Mouse (Mus musculus): ENCODE measurements around the gene Mamstr. TPM values are rescaled to one million over a fixed set of nuclear protein-coding genes. Genes with fewer than 3 reads are reported as not detected.

Gene Mamstr
- total and polyA plus RNA-seq, 3 experiments: 3.8 to 11.3 (median 4.0) TPM

GRCm38 (mm10) chr7:45681046-45681736 is 41.4 kb downstream of the Mamstr start:
- TF ChIP-seq POLR2A (IDR thresholded peaks at IDR 0.05; ENCODE audit: insufficient read depth, low read depth, low read length) (peak; percentile 43; the same call in 1 of the 2 replicates), CTCF (IDR thresholded peaks at IDR 0.05) (no peak), EP300 (IDR thresholded peaks at IDR 0.05; ENCODE audit: insufficient read depth, low read depth, low read length) (0 out of 2 replicates have a peak, but pooled peaks have one; percentile 73)
- no peak overlapping the region for H3K4me3 ChIP-seq
- intact Hi-C loops (cut with DNase I): loop anchor here (5.0 to 10.0 kb wide), 2 partner anchors 39 to 126 kb away; partner anchors contain the start of gene Hsd17b14
- H3K27me3 ChIP-seq (ENCODE audit: control insufficient read depth, insufficient read depth, low read length): no peaks in the 10 kb centered on the region
- no peaks in the 10 kb centered on the region for H3K36me3 ChIP-seq (ENCODE audit: control insufficient read depth, insufficient read depth, low read length)
- DNase-seq: peak in 1 of 2 experiments; percentile 76
- peak overlapping the region; percentile 1; the same call in 1 of the 2 replicates for H3K9ac ChIP-seq (ENCODE audit: low read depth, low read length)
- peaks cover 19% of the 10 kb centered on the region for H3K4me1 ChIP-seq (ENCODE audit: control insufficient read depth, insufficient read depth, low read length)
- peak overlapping the region; percentile 93 for H3K27ac ChIP-seq
- WGBS: 35% methylated on average over 8 of the region's 8 CpGs
- no peaks in the 10 kb centered on the region for H3K79me2 ChIP-seq (replicated peaks; ENCODE audit: control insufficient read depth, insufficient read depth, low read length)

GRCm38 (mm10) chr7:45682144-45683126 is 42.7 kb downstream of the Mamstr start:
- WGBS: 32% methylated on average over 14 of the region's 14 CpGs
- H3K4me3 ChIP-seq: no peak overlapping the region
- H3K27me3 ChIP-seq (ENCODE audit: control insufficient read depth, insufficient read depth, low read length): no peaks in the 10 kb centered on the region
- intact Hi-C loops (cut with DNase I): loop anchor here (1.0 to 10.0 kb wide), 5 partner anchors 40 to 128 kb away; partner anchors contain the start of gene Hsd17b14
- H3K27ac ChIP-seq: peak overlapping the region; percentile 93
- H3K9ac ChIP-seq (ENCODE audit: low read depth, low read length): no peak overlapping the region
- TF ChIP-seq POLR2A (IDR thresholded peaks at IDR 0.05; ENCODE audit: insufficient read depth, low read depth, low read length) (0 out of 2 replicates have a peak, but pooled peaks have one; percentile 48), CTCF (IDR thresholded peaks at IDR 0.05) (0 out of 2 replicates have a peak, but pooled peaks have one; percentile 98), EP300 (IDR thresholded peaks at IDR 0.05; ENCODE audit: insufficient read depth, low read depth, low read length) (peak; percentile 99)
- DNase-seq: peak; percentile 86
- no peaks in the 10 kb centered on the region for H3K79me2 ChIP-seq (replicated peaks; ENCODE audit: control insufficient read depth, insufficient read depth, low read length)
- H3K4me1 ChIP-seq (ENCODE audit: control insufficient read depth, insufficient read depth, low read length): peaks cover 19% of the 10 kb centered on the region
- H3K36me3 ChIP-seq (ENCODE audit: control insufficient read depth, insufficient read depth, low read length): no peaks in the 10 kb centered on the region

- DNase-seq: no peak
- H3K79me2 ChIP-seq (replicated peaks; ENCODE audit: control insufficient read depth, insufficient read depth, low read length): no peaks in the 10 kb centered on the region
- no peak within 1 kb of the TSS for H3K4me3 ChIP-seq
- no peaks in the 10 kb centered on the region for H3K36me3 ChIP-seq (ENCODE audit: control insufficient read depth, insufficient read depth, low read length)
- no peak for TF ChIP-seq CTCF (IDR thresholded peaks at IDR 0.05)
- TF ChIP-seq POLR2A (IDR thresholded peaks at IDR 0.05; ENCODE audit: insufficient read depth, low read depth, low read length): no peak
- no peak for TF ChIP-seq EP300 (IDR thresholded peaks at IDR 0.05; ENCODE audit: insufficient read depth, low read depth, low read length)
- no peak within 1 kb of the TSS for H3K9ac ChIP-seq (ENCODE audit: low read depth, low read length)
- WGBS: 86% methylated on average over 7 of the region's 7 CpGs
- intact Hi-C loops (cut with DNase I): loop anchor here (2.0 to 10.0 kb wide), 3 partner anchors 41 to 129 kb away; partner anchors contain the start of gene Hsd17b14
- no peaks in the 10 kb centered on the region for H3K27me3 ChIP-seq (ENCODE audit: control insufficient read depth, insufficient read depth, low read length)
- peaks cover 19% of the 10 kb centered on the region for H3K4me1 ChIP-seq (ENCODE audit: control insufficient read depth, insufficient read depth, low read length)
- no peak within 1 kb of the TSS for H3K27ac ChIP-seq
These were observed 43.7 kb downstream of the Mamstr start, which contains the start of gene Ntn5 for GRCm38 (mm10) chr7:45683396-45684050. Ntn5 (plus strand) TSS chr7:45684022.

GRCm38 (mm10) chr7:45685811-45686210 is 46.0 kb downstream of the Mamstr start:
- Histone ChIP-seq H3K36me3 (ENCODE audit: control insufficient read depth, insufficient read depth, low read length) (no peaks in the 10 kb centered on the region), H3K4me3 (no peak overlapping the region), H3K4me1 (ENCODE audit: control insufficient read depth, insufficient read depth, low read length) (peaks cover 10% of the 10 kb centered on the region), H3K27me3 (ENCODE audit: control insufficient read depth, insufficient read depth, low read length) (no peaks in the 10 kb centered on the region), H3K79me2 (replicated peaks; ENCODE audit: control insufficient read depth, insufficient read depth, low read length) (no peaks in the 10 kb centered on the region), H3K27ac (no peak overlapping the region), H3K9ac (ENCODE audit: low read depth, low read length) (no peak overlapping the region)
- no peak for DNase-seq
- WGBS: 81% methylated on average over 10 of the region's 10 CpGs
- no peak for TF ChIP-seq EP300 (IDR thresholded peaks at IDR 0.05; ENCODE audit: insufficient read depth, low read depth, low read length)
- TF ChIP-seq POLR2A (IDR thresholded peaks at IDR 0.05; ENCODE audit: insufficient read depth, low read depth, low read length): no peak
- TF ChIP-seq CTCF (IDR thresholded peaks at IDR 0.05): no peak
- intact Hi-C loops (cut with DNase I): loop anchor here (10.0 kb wide), 1 partner anchor 131 kb away; the partner anchor contains the start of gene Hsd17b14

GRCm38 (mm10) chr7:45686841-45687240 is 47.1 kb downstream of the Mamstr start:
- no peak for DNase-seq
- no peak for TF ChIP-seq CTCF (IDR thresholded peaks at IDR 0.05)
- TF ChIP-seq POLR2A (IDR thresholded peaks at IDR 0.05; ENCODE audit: insufficient read depth, low read depth, low read length): no peak
- TF ChIP-seq EP300 (IDR thresholded peaks at IDR 0.05; ENCODE audit: insufficient read depth, low read depth, low read length): no peak
- Histone ChIP-seq H3K4me1 (ENCODE audit: control insufficient read depth, insufficient read depth, low read length) (peaks cover 3% of the 10 kb centered on the region), H3K27ac (no peak overlapping the region), H3K36me3 (ENCODE audit: control insufficient read depth, insufficient read depth, low read length) (no peaks in the 10 kb centered on the region), H3K4me3 (no peak overlapping the region), H3K9ac (ENCODE audit: low read depth, low read length) (no peak overlapping the region), H3K79me2 (replicated peaks; ENCODE audit: control insufficient read depth, insufficient read depth, low read length) (no peaks in the 10 kb centered on the region), H3K27me3 (ENCODE audit: control insufficient read depth, insufficient read depth, low read length) (no peaks in the 10 kb centered on the region)
- WGBS: 46% methylated on average over 3 of the region's 3 CpGs
- intact Hi-C loops (cut with DNase I): loop anchor here (10.0 kb wide), 1 partner anchor 132 kb away; the partner anchor contains the start of gene Hsd17b14
